Mouse (Mus musculus) layer of hippocampus, adult 11-12 months (tissue): ENCODE data around the gene Olfr410.

Source experiments
- DNase-seq: peaks from one replicate; pipeline ENCODE4 v3.0.0; 2022; ENCODE audit warnings: low spot score

Olfr410 gene

DNA sequence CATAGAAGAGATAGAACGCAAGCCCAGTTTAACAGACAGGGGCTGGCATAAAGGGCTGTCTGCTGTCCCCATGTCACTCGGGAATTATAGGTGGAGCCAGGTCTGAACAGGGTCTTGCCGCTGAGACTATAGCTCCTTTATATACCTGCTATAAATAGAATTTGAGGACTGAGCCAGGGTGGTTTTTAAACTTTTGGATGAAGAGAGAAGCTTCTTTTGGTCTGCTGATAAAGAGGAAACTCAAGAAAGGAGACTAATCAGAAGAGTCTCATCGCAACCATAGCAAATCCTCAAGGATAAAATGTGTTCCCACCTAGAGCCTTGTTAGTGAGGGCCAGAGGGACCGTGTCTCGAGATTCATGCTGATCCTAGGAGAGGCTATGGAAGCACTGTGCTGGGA, at the start of gene Olfr410:
Gene Olfr410, minus strand, starts transcription at position 101 of the 400 bp plus-strand sequence.
- DNase-seq: no peak

DNA sequence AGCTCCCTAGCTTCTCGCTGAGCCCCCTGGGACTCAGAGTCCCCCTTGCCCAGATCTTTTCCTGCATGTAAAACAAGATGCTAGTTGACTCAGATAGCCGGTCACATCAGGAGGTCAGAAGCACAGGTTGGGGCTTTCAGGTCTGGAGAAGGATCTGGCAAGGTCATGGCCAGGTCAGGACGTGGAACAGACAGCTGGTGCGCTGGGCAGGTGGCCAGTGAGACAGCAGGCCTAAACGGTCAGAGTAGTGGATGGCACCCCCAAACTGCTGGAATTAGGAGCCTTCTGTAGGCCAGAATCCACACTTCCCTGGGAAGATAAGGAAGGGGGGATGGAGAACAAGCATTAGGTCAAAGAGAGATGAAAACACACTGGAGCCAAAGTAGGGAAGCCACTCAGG, 49.4 kb upstream of the Olfr410 start:
- no peak for DNase-seq

DNA sequence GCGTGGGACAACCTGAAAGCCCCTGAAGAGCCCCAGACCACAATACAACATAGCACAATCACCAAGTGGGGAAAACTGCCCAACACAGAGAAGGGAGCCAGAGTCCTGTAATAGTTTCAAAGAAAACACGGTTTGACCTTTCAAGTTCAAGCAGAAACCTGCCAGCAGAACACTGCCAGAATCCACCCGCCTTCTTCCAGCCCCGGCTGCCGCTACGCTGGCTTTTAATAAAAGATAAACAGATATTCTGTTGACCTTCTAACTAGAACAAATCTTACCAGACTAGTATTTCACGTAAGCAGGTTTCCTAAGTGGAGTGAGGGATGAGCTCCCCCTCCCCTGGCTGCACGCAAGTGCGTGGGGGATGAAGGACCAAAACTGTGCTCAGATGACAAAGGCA, 47.8 kb upstream of the Olfr410 start:
- no peak for DNase-seq

DNA sequence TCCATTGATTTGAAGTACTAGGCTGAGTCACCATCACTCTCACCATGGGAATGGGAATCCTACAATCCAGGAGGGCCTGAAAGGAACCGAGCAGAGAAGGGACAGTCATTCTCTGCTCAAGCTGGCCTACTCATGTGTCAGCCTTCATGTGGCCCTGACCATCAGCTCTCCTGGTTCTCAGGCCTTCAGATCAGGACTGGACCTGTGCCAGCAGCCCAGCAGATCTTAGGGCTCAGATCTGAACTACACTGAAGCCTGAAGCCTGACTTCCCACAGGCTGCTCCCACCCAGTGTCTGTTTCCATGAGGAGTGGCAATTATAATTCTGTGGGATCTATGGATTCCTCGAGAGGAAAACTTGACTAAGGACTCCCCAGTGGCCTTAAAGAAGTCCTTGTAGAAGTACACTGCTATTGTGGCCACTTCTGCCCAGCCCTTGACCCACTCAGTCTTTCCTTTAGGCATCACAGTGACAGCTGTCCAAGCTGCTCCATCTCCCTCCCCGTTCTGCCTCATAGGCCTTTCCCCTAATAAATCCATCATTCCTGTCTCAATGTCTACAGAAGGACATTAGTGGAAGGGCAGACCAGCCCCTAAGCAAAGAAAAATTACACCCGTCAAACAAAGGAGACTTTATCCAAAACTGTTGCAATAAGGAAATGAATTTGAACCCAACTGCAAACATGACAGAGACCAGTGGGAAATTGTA, 41.5 kb upstream of the Olfr410 start:
- DNase-seq: no peak

DNA sequence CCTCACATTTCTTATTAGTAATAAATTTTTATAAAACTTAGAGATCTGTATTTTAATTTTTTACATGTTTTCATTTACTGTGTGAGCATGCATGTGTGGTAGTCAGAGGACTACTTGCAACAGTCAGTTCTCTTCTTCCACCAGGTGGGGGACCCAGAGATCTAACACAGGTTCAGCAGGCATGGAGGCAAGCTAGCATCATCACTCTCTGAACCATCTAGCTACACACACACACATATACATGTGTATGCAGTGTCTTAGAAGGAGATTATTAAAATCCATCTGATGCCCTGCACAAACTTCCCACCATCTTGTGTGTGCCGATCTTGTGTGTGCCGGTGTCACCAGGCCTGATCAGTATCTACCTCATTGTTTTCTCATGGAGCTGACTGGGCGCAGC, 39.0 kb upstream of the Olfr410 start:
- peak; percentile 68 for DNase-seq

DNA sequence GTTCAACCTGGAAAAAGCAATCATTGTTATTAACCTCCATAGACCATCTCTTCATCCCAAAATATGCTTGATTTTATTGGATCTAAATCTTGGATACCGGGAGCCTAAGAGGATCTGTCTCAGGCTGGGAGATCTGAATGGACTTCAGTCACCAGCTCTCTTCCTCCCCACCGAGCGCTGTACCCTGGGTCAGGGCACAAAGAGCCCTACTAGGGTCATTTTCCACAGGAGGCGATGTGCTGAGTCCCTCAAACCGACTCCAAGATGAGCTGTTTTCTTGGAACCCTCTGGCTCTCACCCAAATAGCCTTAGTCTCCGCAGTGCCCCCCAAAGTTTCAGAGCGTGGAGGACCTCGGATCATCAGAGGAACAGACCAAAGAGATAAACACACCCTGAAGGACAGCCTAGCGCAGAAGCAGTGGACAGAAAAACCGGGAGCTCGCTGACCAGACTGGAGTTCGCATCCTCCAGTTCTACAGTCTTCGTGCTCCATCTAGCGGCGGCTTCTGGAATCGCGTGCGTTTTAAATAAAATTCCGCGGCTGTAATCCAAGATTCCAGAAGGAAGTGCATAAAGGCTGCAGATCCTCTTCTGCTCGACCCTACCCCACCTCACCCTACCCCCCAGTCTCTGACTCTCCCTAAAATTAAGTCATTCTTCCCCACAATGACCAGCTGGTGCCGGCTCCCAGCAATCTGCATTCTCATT, 33.7 kb upstream of the Olfr410 start:
- peak; percentile 76 for DNase-seq

DNA sequence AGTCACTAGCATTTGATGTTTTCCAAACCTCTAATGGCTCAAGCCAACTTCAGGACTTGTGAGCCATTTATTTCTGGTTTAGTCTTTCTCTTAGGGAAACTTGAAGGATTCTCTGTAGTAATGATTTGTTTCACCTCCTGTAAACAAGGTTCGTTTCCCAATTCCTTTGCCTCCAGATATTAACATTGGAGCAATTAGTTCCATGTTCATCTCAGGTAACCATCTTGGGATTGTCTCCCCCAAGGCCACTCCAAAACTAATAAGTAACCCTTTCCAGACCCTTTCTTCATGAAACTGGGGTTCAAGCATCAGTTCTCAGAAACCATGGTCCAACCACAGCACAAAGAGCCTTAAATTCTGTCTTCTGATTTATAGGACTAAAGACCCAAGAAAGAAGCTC, 23.9 kb upstream of the Olfr410 start, which contains the start of gene Olfr412:
Gene Olfr412, plus strand, starts transcription at position 301 of the 400 bp plus-strand sequence.
- DNase-seq: no peak

DNA sequence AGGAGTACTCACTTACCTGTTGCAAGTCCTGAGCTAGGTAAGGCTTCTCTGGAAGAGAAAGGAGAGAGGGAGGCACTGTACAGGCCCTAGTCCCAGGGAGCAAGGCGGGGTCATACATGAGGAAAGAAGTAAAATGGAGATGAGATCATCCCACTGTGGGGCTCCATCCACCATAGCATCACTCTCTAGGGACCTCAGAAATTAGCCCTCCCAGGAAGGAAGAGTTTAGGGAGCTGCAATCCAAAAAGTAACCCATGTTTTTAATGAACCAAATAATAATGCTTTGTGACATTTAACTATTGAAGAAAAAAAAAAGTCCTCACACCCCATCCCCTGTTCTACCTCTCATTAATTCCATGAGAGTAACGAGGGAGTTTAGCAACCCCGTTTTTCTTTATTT, 14.7 kb upstream of the Olfr410 start, which contains the start of gene Olfr411:
Gene Olfr411, minus strand, starts transcription at position 101 of the 400 bp plus-strand sequence.
- DNase-seq: no peak

DNA sequence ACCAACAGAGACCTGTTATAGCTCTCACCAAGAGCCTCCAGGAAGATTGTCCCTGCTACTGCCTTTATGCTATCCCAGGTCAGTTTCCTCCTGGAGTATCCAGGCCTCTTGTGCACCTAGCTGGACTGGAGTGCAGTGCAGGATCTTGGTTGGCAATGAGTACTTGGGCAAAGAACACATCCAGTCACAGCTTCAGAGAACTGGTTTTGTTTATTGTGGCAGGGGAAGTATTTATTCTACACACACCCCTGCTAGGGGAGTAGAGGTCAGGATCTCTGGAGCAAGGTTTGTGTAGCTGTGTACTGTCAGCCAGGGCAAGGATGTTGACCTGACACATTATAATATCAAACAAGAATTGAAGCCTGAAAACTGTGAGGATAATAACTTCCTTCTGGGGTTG, 9.1 kb downstream of the Olfr410 start:
- DNase-seq: no peak

DNA sequence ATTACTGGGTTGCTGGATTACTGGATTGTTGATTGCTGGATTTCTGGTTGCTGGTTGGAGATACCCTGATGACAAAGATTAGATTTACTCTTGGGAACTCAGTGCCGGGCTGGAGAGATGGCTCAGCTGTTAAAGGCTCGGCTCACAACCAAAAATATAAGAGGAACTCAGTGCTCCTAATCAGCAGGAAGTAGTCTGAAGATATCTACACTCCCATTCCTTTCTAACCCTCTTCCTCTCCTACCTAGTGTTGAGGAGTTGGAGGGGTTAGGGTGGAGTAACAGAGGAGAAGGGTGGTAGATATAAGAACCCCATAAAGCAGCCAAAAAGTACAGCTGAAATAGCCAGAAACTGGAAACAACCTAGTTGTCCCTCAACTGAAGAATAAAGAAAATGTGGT, 11.8 kb downstream of the Olfr410 start:
- DNase-seq: no peak

DNA sequence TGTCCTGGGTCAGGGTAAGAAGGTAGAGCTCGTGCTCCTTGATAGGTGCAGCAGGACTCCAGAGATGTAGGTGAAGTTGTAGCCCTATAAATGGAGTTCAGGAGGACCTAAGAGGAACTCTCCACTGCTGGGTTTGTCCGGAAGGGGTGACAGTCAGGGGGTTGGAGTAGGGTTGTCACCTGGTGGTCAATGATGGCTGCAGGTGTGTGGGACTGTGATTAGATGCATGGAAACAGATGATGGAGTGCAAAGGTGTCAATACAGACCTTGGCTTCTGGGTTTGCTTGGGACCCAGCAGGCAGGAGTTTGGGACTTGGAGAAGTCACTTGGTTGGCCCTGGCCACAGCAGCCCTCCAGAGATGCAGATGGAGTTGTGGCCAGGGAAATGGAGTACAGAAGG, 50.6 kb downstream of the Olfr410 start:
- DNase-seq: no peak

DNA sequence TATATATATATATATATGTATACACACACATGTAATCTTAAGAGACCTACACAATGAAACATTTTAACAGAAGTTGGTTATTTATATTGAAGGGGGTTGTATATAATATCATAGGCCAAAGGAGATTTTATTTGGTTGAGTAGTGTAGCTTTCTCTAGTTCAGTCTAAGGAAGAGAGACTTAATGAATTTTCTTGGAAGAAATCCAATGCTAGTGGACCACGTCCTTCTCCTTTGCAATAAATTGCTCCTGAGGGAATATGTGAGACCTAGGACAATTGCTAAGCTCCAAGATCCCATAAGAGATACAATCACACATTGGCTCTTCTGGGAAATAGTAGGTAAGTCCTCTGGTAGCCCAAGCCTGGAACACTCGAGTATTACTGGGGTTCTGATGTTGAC, 54.4 kb downstream of the Olfr410 start, which contains the start of gene Olfr59:
Gene Olfr59, plus strand, starts transcription at position 301 of the 400 bp plus-strand sequence.
- no peak for DNase-seq
